ENCODE assay signal across 9 mouse cellular contexts in the genomic region with DNA sequence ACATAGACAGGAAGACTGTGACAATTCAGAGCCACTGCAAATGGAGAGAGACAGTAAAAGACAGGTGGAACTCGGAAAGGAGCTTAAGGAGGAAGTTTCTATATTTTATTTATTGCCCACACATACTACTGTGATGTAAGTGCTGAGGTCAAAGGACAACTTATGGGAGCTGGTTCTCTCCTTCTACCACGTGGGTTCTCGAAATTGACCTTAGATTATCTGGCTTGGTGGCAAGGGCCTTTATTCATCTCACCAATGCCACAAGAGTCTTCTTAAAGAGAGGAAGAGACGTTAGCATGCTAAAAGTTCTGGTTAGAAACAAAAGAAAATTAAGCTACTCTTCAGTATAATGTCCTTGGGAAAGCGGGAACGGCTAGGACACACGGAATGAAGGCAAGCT. TPM values are rescaled to one million over a fixed set of nuclear protein-coding genes. Genes with fewer than 3 reads are reported as not detected.
DNase-seq lines count a peak whose midpoint lies in the region; ATAC-seq and TF ChIP-seq lines count a peak whose summit lies in the region.
"Had no signal": no experiment of that assay in that cellular context is flagged by ENCODE, and none has a peak within 500 bp of the region (broad histone marks: within the 10 kb centered on the region; RNA-seq: fewer than 3 reads in every experiment).

No protein-coding gene starts in this region.

- TF ChIP-seq CTCF in G1E (IDR thresholded peaks at IDR 0.05; ENCODE audit: low read depth, low read length) = no peak

- peaks cover 7% of the 10 kb centered on the region for H3K36me3 ChIP-seq in heart, embryonic 13.5 days
- peaks cover 39% of the 10 kb centered on the region for H3K36me3 ChIP-seq in G1E (replicated peaks)
- peaks cover 4% of the 10 kb centered on the region; the same call in 1 of the 2 replicates for H3K36me3 ChIP-seq in heart, embryonic 16.5 days (ENCODE audit: control insufficient read depth, insufficient read depth)

- no peaks in the 10 kb centered on the region for H3K9me3 ChIP-seq in heart, embryonic 13.5 days
- H3K9me3 ChIP-seq in G1E (replicated peaks) = no peaks in the 10 kb centered on the region
- peaks cover 3% of the 10 kb centered on the region; the same call in 1 of the 2 replicates for H3K9me3 ChIP-seq in heart, embryonic 16.5 days (replicated peaks; ENCODE audit: control insufficient read depth, low read length)

- H3K27me3 ChIP-seq in heart, embryonic 13.5 days (replicated peaks) = no peaks in the 10 kb centered on the region
- H3K27me3 ChIP-seq in G1E (ENCODE audit: insufficient read depth, low read length) = no peaks in the 10 kb centered on the region
- no peaks in the 10 kb centered on the region for H3K27me3 ChIP-seq in heart, embryonic 16.5 days (ENCODE audit: control insufficient read depth, insufficient read depth, low read length)
- H3K27me3 ChIP-seq: Patski had no signal

- DNase-seq in heart, postnatal 14 days = no peak
- no peak for DNase-seq in G1E (ENCODE audit: low spot score)
- DNase-seq in mesoderm, embryonic 11.5 days (ENCODE audit: low read depth, low spot score) = peak; percentile 5
- no peak for DNase-seq in left cerebral cortex, adult 8-10 months (ENCODE audit: low spot score in 2 of 2)
- DNase-seq in left cerebral cortex, postnatal 10 days (ENCODE audit: extremely low spot score in 1 of 2, low spot score in 2 of 2) = no peak
- DNase-seq in natural killer cell, adult 2 months (ENCODE audit: low spot score in 2 of 2) = no peak

- H3K4me2 ChIP-seq in heart, embryonic 13.5 days = peak overlapping the region; percentile 97
- peak overlapping the region; percentile 91 for H3K4me2 ChIP-seq in heart, embryonic 16.5 days (ENCODE audit: low read depth, low read length)

- intact Hi-C loops in heart, postnatal 14 days (cut with DNase I) = loop anchor here (5.0 to 10.0 kb wide), 3 partner anchors 86 to 497 kb away; a partner anchor contains a TSS
- intact Hi-C loops in left cerebral cortex, postnatal 10 days (cut with DNase I) = loop anchor here (10.0 kb wide), 2 partner anchors 163 to 867 kb away; a partner anchor contains a TSS

- H3K4me3 ChIP-seq in heart, embryonic 13.5 days = peak overlapping the region; percentile 96
- H3K4me3 ChIP-seq in G1E (ENCODE audit: low read depth, low read length) = peak overlapping the region; percentile 79
- H3K4me3 ChIP-seq in heart, embryonic 16.5 days (ENCODE audit: low read length) = peak overlapping the region; percentile 91

- H3K4me1 ChIP-seq in heart, embryonic 13.5 days = peaks cover 36% of the 10 kb centered on the region
- peaks cover 55% of the 10 kb centered on the region for H3K4me1 ChIP-seq in G1E (ENCODE audit: insufficient read depth, low read depth, low read length)
- H3K4me1 ChIP-seq in heart, embryonic 16.5 days (ENCODE audit: control insufficient read depth, insufficient read depth, low read length) = peaks cover 14% of the 10 kb centered on the region

- no peak for ATAC-seq in heart, embryonic 13.5 days (ENCODE audit: extremely low read depth, insufficient number of reproducible peaks, low FRiP score, low TSS enrichment)
- ATAC-seq in G1E (ENCODE audit: extremely low read depth, insufficient number of reproducible peaks, low FRiP score, poor library complexity, severe bottlenecking) = no peak
- no peak for ATAC-seq in heart, embryonic 16.5 days (replicated peaks; ENCODE audit: extremely low read depth, insufficient read depth, low FRiP score)

- peak overlapping the region; percentile 100 for H3K27ac ChIP-seq in heart, embryonic 13.5 days (replicated peaks)
- peak overlapping the region; percentile 100 for H3K27ac ChIP-seq in heart, embryonic 16.5 days (ENCODE audit: low read length)

- peak overlapping the region; percentile 99 for H3K9ac ChIP-seq in heart, embryonic 13.5 days
- H3K9ac ChIP-seq in heart, embryonic 16.5 days (ENCODE audit: low read length) = peak overlapping the region; percentile 99

- 15% methylated on average over 7 of the region's 7 CpGs for WGBS in heart, embryonic 13.5 days
- 18% methylated on average over 7 of the region's 7 CpGs for WGBS in heart, embryonic 16.5 days

RNA-seq across cellular contexts. Expression of a gene that starts 0.9 kb away (rescaled TPM):
- polyA plus RNA-seq in heart, embryonic 13.5 days (2015; fragmentation: Nextera tagmentation; extraction: Ambion mirVana) = 18.7 and 20.8 TPM in 2 replicates
- total RNA-seq in heart, postnatal 14 days (2021) = 10 to 100 TPM; 29.9 to 37.4 TPM
- total RNA-seq in G1E (2014; fragmentation: Nextera tagmentation) (164 and 179 TPM in 2 replicates), G1E (2017) (73.3 and 81.0 TPM in 2 replicates)
- 13.1 and 19.0 TPM in 2 replicates for polyA plus RNA-seq in G1E (2012)
- polyA plus RNA-seq in heart, embryonic 16.5 days (2015; fragmentation: Nextera tagmentation; extraction: Ambion mirVana) = 21.0 and 24.0 TPM in 2 replicates
- total RNA-seq in left cerebral cortex, adult 8-10 months (2022) = 10 to 100 TPM; 47.2 to 53.3 (median 49.0) TPM
- 10 to 100 TPM; 40.9 to 43.1 TPM for total RNA-seq in left cerebral cortex, postnatal 10 days (2021)
